Mouse (Mus musculus): Measurements from ENCODE around the gene Il15ra. TPM values are rescaled to one million over a fixed set of nuclear protein-coding genes. Genes with fewer than 3 reads are reported as not detected.

The Il15ra gene
- 0.57 and 0.73 TPM in 2 replicates for polyA plus RNA-seq (2012; ENCODE audit: low replicate concordance)

GRCm38 (mm10) chr2:11705201-11706025, at the start of gene Il15ra:
TSS of gene Il15ra (plus strand) at chr2:11705290.

DNA sequence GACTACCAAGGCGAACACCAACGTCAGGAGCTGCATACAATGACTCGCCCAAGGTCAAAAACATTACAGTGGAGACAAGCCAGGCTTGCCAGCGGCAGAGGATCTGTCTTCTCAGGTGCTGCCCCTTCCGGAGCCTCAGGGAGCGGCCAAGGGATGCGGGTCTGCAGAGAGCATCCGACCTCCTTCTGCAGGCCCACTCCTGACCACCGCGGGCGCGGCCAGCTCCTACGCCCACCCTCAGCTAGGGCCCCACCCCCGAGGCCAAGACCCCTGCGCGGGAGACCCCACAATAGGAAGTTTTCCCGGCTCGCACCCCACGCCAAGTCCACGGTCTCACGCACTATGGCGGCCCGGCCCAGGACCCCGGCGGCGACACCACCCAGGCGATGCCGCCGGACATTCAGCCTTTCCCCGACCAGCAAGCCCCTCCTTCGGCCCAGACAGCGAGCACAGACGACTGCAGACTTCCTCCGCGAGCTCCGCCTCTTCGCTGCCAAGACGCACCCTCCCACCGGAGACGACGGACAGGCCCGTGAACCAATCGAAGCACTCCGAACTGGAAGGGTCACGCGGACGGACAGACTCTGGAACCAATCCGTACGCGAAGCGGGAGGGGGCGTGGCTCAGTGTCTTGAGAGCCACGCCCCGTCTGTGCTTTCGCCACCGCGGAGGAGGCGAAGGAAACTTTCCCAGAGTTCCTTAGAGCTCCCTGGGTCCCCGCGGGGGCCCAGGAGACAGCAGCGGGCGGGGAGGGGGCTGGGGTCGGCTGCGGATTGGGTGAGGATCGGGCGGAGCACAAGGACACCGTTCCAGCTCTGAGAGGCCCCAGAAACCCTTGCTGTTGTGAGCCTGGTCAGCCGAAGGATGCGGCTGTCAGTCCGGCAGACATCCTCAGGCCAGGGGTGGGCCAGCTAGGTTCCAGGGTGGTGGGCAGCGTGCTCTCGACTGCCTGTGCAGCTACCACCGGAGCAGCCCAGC, 72.3 kb downstream of the Il15ra start, which contains the start of the genes Fbh1 and Ankrd16:
Gene Fbh1 (minus strand): TSS at position 492 of the 978 bp plus-strand sequence.
Gene Ankrd16 (plus strand): TSS at position 786 of the 978 bp plus-strand sequence.

Other genes starting within 250 kb of the Il15ra start
- gene Pfkfb3, start 151.2 kb upstream of the Il15ra start, polyA plus RNA-seq (2012; ENCODE audit: low replicate concordance), result 2.3 and 2.8 TPM in 2 replicates
- 36.1 and 47.6 TPM in 2 replicates for gene Rbm17, start 101.1 kb upstream of the Il15ra start, polyA plus RNA-seq (2012; ENCODE audit: low replicate concordance)
- not detected in 2 replicates for gene Gm17490, start 79.0 kb upstream of the Il15ra start, polyA plus RNA-seq (2012; ENCODE audit: low replicate concordance)
- gene Il2ra, start 62.5 kb upstream of the Il15ra start, polyA plus RNA-seq (2012; ENCODE audit: low replicate concordance), result 0.09 and 0.38 TPM in 2 replicates
- gene Fbh1, start 72.3 kb downstream of the Il15ra start, polyA plus RNA-seq (2012; ENCODE audit: low replicate concordance), result 4.2 and 7.7 TPM in 2 replicates
- 2.7 and 8.4 TPM in 2 replicates for gene Ankrd16, start 72.6 kb downstream of the Il15ra start, polyA plus RNA-seq (2012; ENCODE audit: low replicate concordance)

Data from leukemia stem cell, adult 10-12 weeks (primary cell).